Mouse (Mus musculus) brown adipose tissue, adult 24 weeks (tissue): ENCODE data around the gene Col24a1. TPM values are rescaled to one million over a fixed set of nuclear protein-coding genes. Genes with fewer than 3 reads are reported as not detected.
"Not testable (repeated sequence)": the region's sequence is repeated elsewhere in the genome, so short reads cannot be mapped to it uniquely, and the experiment has no call there.

ENCODE experiments used
- H3K27ac ChIP-seq: fragments of 200-500 bp; replicated peaks from 2 replicates; pipeline ENCODE4 v1.5.1; 2012; ENCODE audit warnings: low read depth, mild to moderate bottlenecking, low read length
- H3K4me1 ChIP-seq: fragments of 200-500 bp; 2 replicates; pipeline ENCODE4 v1.6.1; 2012; ENCODE audit warnings: low read length, mixed read lengths; ENCODE audit not compliant: control insufficient read depth, insufficient read depth, insufficient read length
- H3K4me3 ChIP-seq: fragments of 200-500 bp; 2 replicates; pipeline ENCODE4 v1.5.1; 2012; ENCODE audit warnings: low read depth, mild to moderate bottlenecking, low read length, moderate library complexity; ENCODE audit not compliant: insufficient read depth
- polyA plus RNA-seq: library from polyadenylated mRNA; stranded (reverse); fragments of >200 nt; gene quantifications from 2 replicates; pipeline ENCODE4 v1.2.4, GENCODE M21; 2012; ENCODE audit not compliant: missing spikeins, insufficient read depth, insufficient read length

The Col24a1 gene
- polyA plus RNA-seq, 1 experiment: not detected

- no peaks in the 10 kb centered on the region for H3K4me1 ChIP-seq
- H3K27ac ChIP-seq: no peak overlapping the region
- H3K4me3 ChIP-seq: no peak overlapping the region
Measured at GRCm38 (mm10) chr3:145399173-145399572, 106.9 kb downstream of the Col24a1 start.

GRCm38 (mm10) chr3:145402257-145402656, 110.0 kb downstream of the Col24a1 start:
- no peaks in the 10 kb centered on the region for H3K4me1 ChIP-seq
- H3K27ac ChIP-seq: no peak overlapping the region
- H3K4me3 ChIP-seq: no peak overlapping the region

- no peaks in the 10 kb centered on the region for H3K4me1 ChIP-seq
- H3K27ac ChIP-seq: no peak overlapping the region
- H3K4me3 ChIP-seq: no peak overlapping the region
Measured at GRCm38 (mm10) chr3:145402994-145403393, 110.7 kb downstream of the Col24a1 start.

- no peak overlapping the region for H3K4me3 ChIP-seq
- H3K4me1 ChIP-seq: no peaks in the 10 kb centered on the region
- no peak overlapping the region for H3K27ac ChIP-seq
Measured at GRCm38 (mm10) chr3:145408045-145408444, 115.8 kb downstream of the Col24a1 start.

GRCm38 (mm10) chr3:145412137-145412536, 119.9 kb downstream of the Col24a1 start:
- Histone ChIP-seq H3K4me3 (no peak overlapping the region), H3K4me1 (no peaks in the 10 kb centered on the region), H3K27ac (no peak overlapping the region)

GRCm38 (mm10) chr3:145414362-145414761, 122.1 kb downstream of the Col24a1 start:
- Histone ChIP-seq H3K27ac (no peak overlapping the region), H3K4me3 (no peak overlapping the region), H3K4me1 (no peaks in the 10 kb centered on the region)

GRCm38 (mm10) chr3:145417809-145418208, 125.5 kb downstream of the Col24a1 start:
- Histone ChIP-seq H3K4me3 (no peak overlapping the region), H3K27ac (no peak overlapping the region), H3K4me1 (no peaks in the 10 kb centered on the region)

GRCm38 (mm10) chr3:145420421-145420820, 128.1 kb downstream of the Col24a1 start:
- Histone ChIP-seq H3K4me1 (0 out of 2 replicates have a peak, but pooled peaks cover 2% of the 10 kb centered on the region), H3K4me3 (no peak overlapping the region), H3K27ac (no peak overlapping the region)

GRCm38 (mm10) chr3:145422044-145422443, 129.8 kb downstream of the Col24a1 start:
- Histone ChIP-seq H3K4me3 (no peak overlapping the region), H3K4me1 (0 out of 2 replicates have a peak, but pooled peaks cover 2% of the 10 kb centered on the region)

GRCm38 (mm10) chr3:145438352-145438751, 146.1 kb downstream of the Col24a1 start:
- Histone ChIP-seq H3K27ac (no peak overlapping the region), H3K4me1 (no peaks in the 10 kb centered on the region), H3K4me3 (no peak overlapping the region)

More at GRCm38 (mm10) chr3:145422044-145422443, 129.8 kb downstream of the Col24a1 start:
- no peak overlapping the region for H3K27ac ChIP-seq

GRCm38 (mm10) chr3:145439086-145439485, 146.8 kb downstream of the Col24a1 start:
- Histone ChIP-seq H3K4me3 (no peak overlapping the region), H3K27ac (no peak overlapping the region), H3K4me1 (no peaks in the 10 kb centered on the region)

- no peak overlapping the region for H3K4me3 ChIP-seq
- no peak overlapping the region for H3K27ac ChIP-seq
- H3K4me1 ChIP-seq: no peaks in the 10 kb centered on the region
Measured at GRCm38 (mm10) chr3:145440993-145441392, 148.7 kb downstream of the Col24a1 start.

- no peak overlapping the region for H3K4me3 ChIP-seq
- no peak overlapping the region for H3K27ac ChIP-seq
- no peaks in the 10 kb centered on the region for H3K4me1 ChIP-seq
Measured at GRCm38 (mm10) chr3:145442268-145442667, 150.0 kb downstream of the Col24a1 start.

- H3K27ac ChIP-seq, H3K4me3 ChIP-seq, H3K4me1 ChIP-seq: not testable (repeated sequence)
Measured at GRCm38 (mm10) chr3:145443167-145443566, 150.9 kb downstream of the Col24a1 start.

- Histone ChIP-seq H3K27ac (no peak overlapping the region), H3K4me3 (no peak overlapping the region), H3K4me1 (no peaks in the 10 kb centered on the region)
Measured at GRCm38 (mm10) chr3:145457039-145457438, 164.8 kb downstream of the Col24a1 start.

- Histone ChIP-seq H3K4me1 (no peaks in the 10 kb centered on the region), H3K27ac (no peak overlapping the region), H3K4me3 (no peak overlapping the region)
Measured at GRCm38 (mm10) chr3:145462351-145462750, 170.1 kb downstream of the Col24a1 start.

GRCm38 (mm10) chr3:145463731-145464130, 171.5 kb downstream of the Col24a1 start:
- H3K4me1 ChIP-seq: no peaks in the 10 kb centered on the region
- H3K27ac ChIP-seq: no peak overlapping the region

More at GRCm38 (mm10) chr3:145463731-145464130, 171.5 kb downstream of the Col24a1 start:
- no peak overlapping the region for H3K4me3 ChIP-seq
